Mouse (Mus musculus): ENCODE measurements around the gene Olfr1410.

DNA sequence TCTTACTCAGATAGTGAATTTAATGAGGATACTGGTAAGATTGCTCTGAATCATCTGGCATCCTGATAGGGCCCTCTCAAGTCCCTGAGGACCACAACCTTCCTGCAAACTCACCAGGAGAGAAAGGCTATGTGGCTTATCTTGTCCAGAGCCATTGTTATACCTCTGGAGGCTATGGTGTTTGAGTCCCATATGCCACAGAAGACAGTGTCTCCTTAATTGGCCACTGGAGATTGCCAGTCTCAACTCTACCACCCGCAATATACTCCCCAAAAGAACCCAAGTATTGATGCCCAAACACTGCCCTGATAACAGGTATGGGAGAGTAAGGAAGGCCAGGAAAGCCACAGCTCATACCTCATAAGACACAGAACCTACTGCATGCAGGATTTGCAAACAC lies at the start of gene Olfr1410:
- TF ChIP-seq EP300 (IDR thresholded peaks at IDR 0.05; ENCODE audit: insufficient read depth, low read depth, low read length) (no peak), CTCF (IDR thresholded peaks at IDR 0.05; ENCODE audit: low read depth, low read length) (no peak)

Data from ES-Bruce4 (cell line).